Mouse (Mus musculus) gastrocnemius, postnatal 10 days (tissue): ENCODE data around the gene Pigv. TPM values are rescaled to one million over a fixed set of nuclear protein-coding genes. Genes with fewer than 3 reads are reported as not detected.

ENCODE experiments used
- DNase-seq: peaks from one replicate; pipeline ENCODE4 v3.0.0; 2021; ENCODE audit warnings: mixed read lengths
- long read RNA-seq, 2 experiments: library from polyadenylated mRNA; stranded (forward); transcript quantifications; one replicate each; pipeline ENCODE4 v2.0.0; 2021
- total RNA-seq, 2 experiments: library from RNA; stranded (reverse); gene quantifications; 2 replicates each; pipeline ENCODE4 v1.2.3; 2021

The Pigv gene
- 10 to 100 TPM; 10.2 to 10.6 TPM for total RNA-seq
- long read RNA-seq, experiment 1, transcript Pigv-201 (4 exons, 3,979 nt): major isoform, 15 of 28 reads
- long read RNA-seq, experiment 1, partial matches to known transcripts: 3 of 28 reads
- long read RNA-seq, experiment 1, other reads (novel, unspliced or antisense): 8 of 28 reads
- long read RNA-seq, experiment 2, transcript Pigv-201 (4 exons, 3,979 nt): major isoform, 11 of 28 reads
- long read RNA-seq, experiment 2, partial matches to known transcripts: 3 of 28 reads
- long read RNA-seq, experiment 2, other reads (novel, unspliced or antisense): 11 of 28 reads

GRCm38 (mm10) chr4:133671881-133672844, at the start of gene Pigv:
TSS of gene Pigv (minus strand) at chr4:133672647.
- DNase-seq: peak; percentile 98

GRCm38 (mm10) chr4:133719791-133720190, 47.3 kb upstream of the Pigv start:
- no peak for DNase-seq

GRCm38 (mm10) chr4:133712755-133713154, 40.3 kb upstream of the Pigv start:
- no peak for DNase-seq

- no peak for DNase-seq
Observed at GRCm38 (mm10) chr4:133711307-133712076, 39.0 kb upstream of the Pigv start.

- no peak for DNase-seq
Observed at GRCm38 (mm10) chr4:133709395-133709794, 36.9 kb upstream of the Pigv start.

- no peak for DNase-seq
Observed at GRCm38 (mm10) chr4:133707464-133707863, 35.0 kb upstream of the Pigv start.

GRCm38 (mm10) chr4:133706956-133707355, 34.5 kb upstream of the Pigv start:
- DNase-seq: peak; percentile 44

- no peak for DNase-seq
Observed at GRCm38 (mm10) chr4:133705062-133705461, 32.6 kb upstream of the Pigv start.

- DNase-seq: peak; percentile 56
Observed at GRCm38 (mm10) chr4:133700905-133701368, 28.5 kb upstream of the Pigv start.

- no peak for DNase-seq
Observed at GRCm38 (mm10) chr4:133695363-133695762, 22.9 kb upstream of the Pigv start.

GRCm38 (mm10) chr4:133690252-133690651, 17.8 kb upstream of the Pigv start:
- no peak for DNase-seq

GRCm38 (mm10) chr4:133688417-133689067, 16.1 kb upstream of the Pigv start:
- no peak for DNase-seq

- DNase-seq: no peak
Observed at GRCm38 (mm10) chr4:133687126-133687525, 14.7 kb upstream of the Pigv start.

GRCm38 (mm10) chr4:133686512-133686911, 14.1 kb upstream of the Pigv start:
- DNase-seq: no peak

- DNase-seq: no peak
Observed at GRCm38 (mm10) chr4:133680206-133680786, 7.8 kb upstream of the Pigv start.

GRCm38 (mm10) chr4:133679629-133680028, 7.2 kb upstream of the Pigv start:
- no peak for DNase-seq

- DNase-seq: no peak
Observed at GRCm38 (mm10) chr4:133677266-133677665, 4.8 kb upstream of the Pigv start.

- DNase-seq: no peak
Observed at GRCm38 (mm10) chr4:133676189-133676588, 3.7 kb upstream of the Pigv start.

GRCm38 (mm10) chr4:133675594-133676016, 3.2 kb upstream of the Pigv start:
- DNase-seq: peak; percentile 45

GRCm38 (mm10) chr4:133674331-133674695, 1.9 kb upstream of the Pigv start:
- no peak for DNase-seq

- peak; percentile 41 for DNase-seq
Observed at GRCm38 (mm10) chr4:133673666-133674330, 1.4 kb upstream of the Pigv start.
